Mouse (Mus musculus) brain, embryonic 14.5 days (tissue): ENCODE results near the gene Lmod3.

Experiments
- CTCF ChIP-seq: fragments of 200-500 bp; IDR thresholded peaks from 2 replicates; pipeline ENCODE4 v1.5.1; 2012; ENCODE audit warnings: inconsistent platforms, mild to moderate bottlenecking, moderate library complexity, borderline replicate concordance; ENCODE audit not compliant: insufficient read depth, insufficient read length; ENCODE audit errors: extremely low read depth
- POLR2A ChIP-seq: fragments of 200-500 bp; IDR thresholded peaks from 2 replicates; pipeline ENCODE4 v1.6.1; 2012; ENCODE audit warnings: mild to moderate bottlenecking, inconsistent platforms, borderline replicate concordance; ENCODE audit not compliant: poor library complexity, insufficient read depth, insufficient read length, severe bottlenecking; ENCODE audit errors: extremely low read depth

GRCm38 (mm10) chr6:97204252-97204869 is 48.2 kb downstream of the Lmod3 start:
- TF ChIP-seq CTCF (no peak), POLR2A (no peak)
